Mouse (Mus musculus): ENCODE data around the gene Gm17660. TPM values are rescaled to one million over a fixed set of nuclear protein-coding genes. Genes with fewer than 3 reads are reported as not detected.

The Gm17660 gene
- total and polyA plus RNA-seq, 3 experiments = not detected

DNA sequence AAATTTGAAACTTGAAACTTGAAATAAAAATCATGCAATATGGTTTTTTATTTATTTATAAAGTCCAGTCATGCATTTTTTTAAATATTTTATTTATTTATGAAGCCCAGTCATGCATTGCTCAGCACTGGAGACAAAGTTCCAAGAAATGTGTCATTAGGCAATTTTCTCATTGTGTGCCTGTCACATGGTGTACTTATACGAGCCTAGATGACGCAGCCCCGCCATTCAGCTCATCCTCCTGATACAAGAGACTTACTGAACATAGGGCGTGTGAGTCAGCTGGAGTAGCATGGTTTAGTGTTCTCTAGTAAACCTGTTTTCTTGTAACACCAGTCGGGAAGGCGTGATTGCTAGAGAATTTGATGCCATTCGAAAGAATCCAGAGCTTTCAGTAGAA is 21.1 kb downstream of the Gm17660 start:
- DNase-seq = no peak
- intact Hi-C loops (cut with DNase I) = no loop called here
- TF ChIP-seq CTCF (IDR thresholded peaks at IDR 0.05) = no peak
- no peak for TF ChIP-seq EP300 (IDR thresholded peaks at IDR 0.05; ENCODE audit: insufficient read depth, low read depth, low read length)
- TF ChIP-seq POLR2A (IDR thresholded peaks at IDR 0.05; ENCODE audit: insufficient read depth, low read depth, low read length) = no peak
- no peak overlapping the region for H3K27ac ChIP-seq
- H3K79me2 ChIP-seq (replicated peaks; ENCODE audit: control insufficient read depth, insufficient read depth, low read length) = no peaks in the 10 kb centered on the region; the same call in 1 of the 2 replicates
- no peaks in the 10 kb centered on the region for H3K4me1 ChIP-seq (ENCODE audit: control insufficient read depth, insufficient read depth, low read length)
- no peak overlapping the region for H3K9ac ChIP-seq (ENCODE audit: low read depth, low read length)
- no peak overlapping the region for H3K4me3 ChIP-seq
- no peaks in the 10 kb centered on the region; the same call in 1 of the 2 replicates for H3K36me3 ChIP-seq (ENCODE audit: control insufficient read depth, insufficient read depth, low read length)
- H3K27me3 ChIP-seq (ENCODE audit: control insufficient read depth, insufficient read depth, low read length) = no peaks in the 10 kb centered on the region
- WGBS = 90% methylated on average over 7 of the region's 7 CpGs

DNA sequence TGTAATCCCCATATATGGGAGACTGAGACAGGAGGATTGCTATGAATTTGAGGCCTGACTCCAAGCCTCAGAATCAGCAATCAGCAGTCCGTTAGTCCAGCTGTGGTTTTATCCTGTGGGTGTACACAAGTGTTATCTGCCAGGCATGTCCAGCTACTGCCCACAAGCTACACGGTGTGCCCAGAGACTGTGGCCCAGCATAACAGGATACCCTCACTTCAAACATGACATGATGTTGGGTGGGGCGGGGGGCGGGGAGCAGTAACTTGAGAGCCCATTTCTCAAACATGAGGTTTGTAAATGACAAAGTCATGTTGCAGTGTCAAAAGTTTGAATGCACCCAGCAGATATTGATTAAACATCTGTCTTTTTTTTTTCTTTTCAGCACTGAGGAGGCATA is 21.6 kb downstream of the Gm17660 start:
- Histone ChIP-seq H3K4me3 (no peak overlapping the region), H3K36me3 (ENCODE audit: control insufficient read depth, insufficient read depth, low read length) (no peaks in the 10 kb centered on the region; the same call in 1 of the 2 replicates), H3K4me1 (ENCODE audit: control insufficient read depth, insufficient read depth, low read length) (no peaks in the 10 kb centered on the region), H3K9ac (ENCODE audit: low read depth, low read length) (no peak overlapping the region), H3K79me2 (replicated peaks; ENCODE audit: control insufficient read depth, insufficient read depth, low read length) (no peaks in the 10 kb centered on the region; the same call in 1 of the 2 replicates), H3K27ac (no peak overlapping the region), H3K27me3 (ENCODE audit: control insufficient read depth, insufficient read depth, low read length) (no peaks in the 10 kb centered on the region)
- no peak for TF ChIP-seq EP300 (IDR thresholded peaks at IDR 0.05; ENCODE audit: insufficient read depth, low read depth, low read length)
- no peak for TF ChIP-seq POLR2A (IDR thresholded peaks at IDR 0.05; ENCODE audit: insufficient read depth, low read depth, low read length)
- TF ChIP-seq CTCF (IDR thresholded peaks at IDR 0.05) = no peak
- 83% methylated on average over 4 of the region's 4 CpGs for WGBS
- no peak for DNase-seq
- intact Hi-C loops (cut with DNase I) = no loop called here

DNA sequence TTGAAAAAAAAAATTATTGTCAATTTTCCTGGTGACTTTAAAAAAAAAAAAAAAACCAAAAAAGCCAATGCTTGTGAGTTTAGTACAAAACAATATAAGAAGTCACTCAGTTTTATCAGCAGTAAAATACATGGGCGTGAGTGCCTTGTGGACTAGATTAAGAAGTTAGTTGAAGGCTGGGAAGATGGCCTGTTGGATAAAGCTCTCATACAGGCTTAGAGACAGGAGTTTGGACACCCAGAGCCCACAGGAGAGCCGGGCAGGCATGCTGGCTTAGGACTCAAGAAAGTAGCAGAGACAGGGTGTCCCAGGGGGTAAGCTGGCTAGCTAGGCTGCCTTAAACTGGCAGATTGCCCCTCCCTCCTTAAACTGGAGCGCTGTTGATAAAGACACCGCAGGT is 22.5 kb downstream of the Gm17660 start:
- H3K4me3 ChIP-seq = no peak overlapping the region
- no peak overlapping the region for H3K27ac ChIP-seq
- 86% methylated on average over 4 of the region's 4 CpGs for WGBS
- no peak overlapping the region for H3K9ac ChIP-seq (ENCODE audit: low read depth, low read length)
- intact Hi-C loops (cut with DNase I) = no loop called here
- no peaks in the 10 kb centered on the region; the same call in 1 of the 2 replicates for H3K79me2 ChIP-seq (replicated peaks; ENCODE audit: control insufficient read depth, insufficient read depth, low read length)
- H3K4me1 ChIP-seq (ENCODE audit: control insufficient read depth, insufficient read depth, low read length) = no peaks in the 10 kb centered on the region
- no peaks in the 10 kb centered on the region for H3K27me3 ChIP-seq (ENCODE audit: control insufficient read depth, insufficient read depth, low read length)
- TF ChIP-seq POLR2A (IDR thresholded peaks at IDR 0.05; ENCODE audit: insufficient read depth, low read depth, low read length) (no peak), EP300 (IDR thresholded peaks at IDR 0.05; ENCODE audit: insufficient read depth, low read depth, low read length) (no peak), CTCF (IDR thresholded peaks at IDR 0.05) (no peak)
- no peak for DNase-seq
- no peaks in the 10 kb centered on the region; the same call in 1 of the 2 replicates for H3K36me3 ChIP-seq (ENCODE audit: control insufficient read depth, insufficient read depth, low read length)

DNA sequence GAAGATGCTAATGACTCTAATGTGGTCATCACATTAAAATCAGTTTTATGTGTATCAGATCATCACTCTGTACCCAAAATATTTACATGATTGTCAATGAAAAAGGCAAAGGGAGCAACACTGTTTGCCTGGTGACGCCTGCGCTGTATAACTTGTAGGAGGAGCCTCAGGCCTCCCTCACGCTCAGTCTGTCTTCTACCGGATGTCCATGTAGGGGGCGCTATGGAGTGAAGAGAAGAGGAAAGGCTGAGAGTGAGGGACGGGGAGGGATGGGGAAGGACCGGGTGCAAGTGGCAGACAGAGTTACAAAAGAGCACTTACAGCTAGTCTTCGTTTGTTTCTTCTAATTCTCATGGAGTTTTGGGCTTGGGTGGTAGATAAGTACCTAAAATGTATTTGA is 24.5 kb downstream of the Gm17660 start:
- Histone ChIP-seq H3K4me1 (ENCODE audit: control insufficient read depth, insufficient read depth, low read length) (peaks cover 2% of the 10 kb centered on the region), H3K27ac (no peak overlapping the region), H3K27me3 (ENCODE audit: control insufficient read depth, insufficient read depth, low read length) (no peaks in the 10 kb centered on the region), H3K9ac (ENCODE audit: low read depth, low read length) (no peak overlapping the region), H3K36me3 (ENCODE audit: control insufficient read depth, insufficient read depth, low read length) (peaks cover 3% of the 10 kb centered on the region), H3K79me2 (replicated peaks; ENCODE audit: control insufficient read depth, insufficient read depth, low read length) (no peaks in the 10 kb centered on the region; the same call in 1 of the 2 replicates), H3K4me3 (no peak overlapping the region)
- DNase-seq = no peak
- TF ChIP-seq POLR2A (IDR thresholded peaks at IDR 0.05; ENCODE audit: insufficient read depth, low read depth, low read length) = no peak
- TF ChIP-seq CTCF (IDR thresholded peaks at IDR 0.05) = peak; percentile 46
- no peak for TF ChIP-seq EP300 (IDR thresholded peaks at IDR 0.05; ENCODE audit: insufficient read depth, low read depth, low read length)
- intact Hi-C loops (cut with DNase I) = no loop called here
- 65% methylated on average over 8 of the region's 8 CpGs for WGBS

DNA sequence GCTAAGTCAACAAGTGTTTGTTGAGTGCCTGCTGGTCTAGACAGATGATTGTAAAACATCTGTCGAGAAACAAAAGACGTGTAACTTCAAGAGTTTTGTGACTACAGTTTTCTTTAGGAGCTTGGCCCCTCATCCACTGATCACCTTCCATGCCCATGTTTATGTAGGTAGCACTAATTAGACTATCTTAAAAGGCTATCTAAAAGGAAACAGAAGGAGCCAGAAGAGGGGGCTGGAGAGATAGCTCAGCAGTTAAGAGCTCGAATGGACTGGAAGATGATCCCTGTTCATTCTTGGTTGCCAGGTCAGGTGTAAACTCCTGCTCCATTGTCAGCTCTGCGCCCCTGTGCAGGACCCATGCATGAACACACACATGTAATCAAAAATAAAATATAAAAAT is 29.3 kb downstream of the Gm17660 start:
- TF ChIP-seq EP300 (IDR thresholded peaks at IDR 0.05; ENCODE audit: insufficient read depth, low read depth, low read length) (no peak), POLR2A (IDR thresholded peaks at IDR 0.05; ENCODE audit: insufficient read depth, low read depth, low read length) (no peak), CTCF (IDR thresholded peaks at IDR 0.05) (no peak)
- intact Hi-C loops (cut with DNase I) = loop anchor here (10.0 kb wide), 1 partner anchor 193 kb away; no protein-coding TSS in a partner anchor
- Histone ChIP-seq H3K27ac (peak overlapping the region; percentile 86; the same call in 1 of the 2 replicates), H3K36me3 (ENCODE audit: control insufficient read depth, insufficient read depth, low read length) (peaks cover 6% of the 10 kb centered on the region), H3K4me1 (ENCODE audit: control insufficient read depth, insufficient read depth, low read length) (peaks cover 3% of the 10 kb centered on the region), H3K9ac (ENCODE audit: low read depth, low read length) (no peak overlapping the region), H3K4me3 (no peak overlapping the region), H3K27me3 (ENCODE audit: control insufficient read depth, insufficient read depth, low read length) (no peaks in the 10 kb centered on the region), H3K79me2 (replicated peaks; ENCODE audit: control insufficient read depth, insufficient read depth, low read length) (no peaks in the 10 kb centered on the region; the same call in 1 of the 2 replicates)
- DNase-seq = no peak
- WGBS = 39% methylated on average over 4 of the region's 4 CpGs

DNA sequence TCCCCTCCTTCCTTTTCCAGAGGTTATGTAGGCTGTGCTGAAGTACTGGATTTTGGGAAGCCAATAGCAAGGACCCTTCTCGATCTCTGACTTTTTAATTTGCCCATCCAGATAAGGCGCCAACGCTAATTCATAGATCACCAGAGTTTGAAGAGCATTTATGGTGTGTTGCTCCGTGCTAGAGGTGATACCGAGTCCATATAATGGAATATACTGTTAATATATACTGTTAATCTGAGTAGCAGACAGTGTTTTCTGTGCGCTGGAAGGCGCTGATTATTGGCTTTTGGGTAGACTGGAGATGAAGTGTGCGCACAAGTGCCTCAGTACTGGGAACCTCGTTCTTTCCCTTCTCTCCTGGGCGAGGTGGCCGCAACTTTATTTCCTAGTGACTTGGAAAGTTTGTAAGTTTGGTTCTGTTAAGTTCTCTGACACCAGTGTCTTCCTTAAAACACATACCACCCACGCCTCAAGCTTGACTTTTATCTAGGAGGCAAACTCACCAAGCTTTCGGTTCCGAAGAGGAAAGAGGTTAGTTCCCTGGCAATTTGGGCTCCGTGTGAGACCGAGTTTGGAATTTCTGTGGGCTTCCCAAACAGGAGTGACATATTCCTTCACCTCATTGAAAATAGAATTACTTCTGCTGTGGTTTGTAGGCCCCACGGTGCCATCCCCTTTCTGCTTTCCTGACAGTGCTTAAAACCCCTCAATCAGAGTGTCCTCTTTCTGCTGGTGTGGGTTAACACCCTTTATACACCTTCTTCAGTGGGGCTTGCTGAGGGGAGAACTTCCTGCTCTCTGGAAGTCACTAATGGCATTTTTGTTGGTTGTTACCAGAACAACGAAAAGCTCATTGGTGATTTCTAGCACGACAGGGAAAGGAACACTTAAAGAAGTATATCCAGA is 30.0 kb downstream of the Gm17660 start:
- intact Hi-C loops (cut with DNase I) = loop anchor here (10.0 kb wide), 1 partner anchor 193 kb away; no protein-coding TSS in a partner anchor
- DNase-seq = peak; percentile 15 to 42
- H3K9ac ChIP-seq (ENCODE audit: low read depth, low read length) = peak overlapping the region; percentile 95
- H3K4me3 ChIP-seq = peak overlapping the region; percentile 65
- peaks cover 5% of the 10 kb centered on the region for H3K4me1 ChIP-seq (ENCODE audit: control insufficient read depth, insufficient read depth, low read length)
- peak overlapping the region; percentile 86 for H3K27ac ChIP-seq
- no peaks in the 10 kb centered on the region; the same call in 1 of the 2 replicates for H3K79me2 ChIP-seq (replicated peaks; ENCODE audit: control insufficient read depth, insufficient read depth, low read length)
- H3K36me3 ChIP-seq (ENCODE audit: control insufficient read depth, insufficient read depth, low read length) = peaks cover 6% of the 10 kb centered on the region
- no peaks in the 10 kb centered on the region for H3K27me3 ChIP-seq (ENCODE audit: control insufficient read depth, insufficient read depth, low read length)
- 2% methylated on average over 19 of the region's 19 CpGs for WGBS
- TF ChIP-seq CTCF (IDR thresholded peaks at IDR 0.05) (no peak), EP300 (IDR thresholded peaks at IDR 0.05; ENCODE audit: insufficient read depth, low read depth, low read length) (no peak), POLR2A (IDR thresholded peaks at IDR 0.05; ENCODE audit: insufficient read depth, low read depth, low read length) (no peak)
